Mouse (Mus musculus): ENCODE measurements around the gene Rbm43.

The Rbm43 gene

DNA sequence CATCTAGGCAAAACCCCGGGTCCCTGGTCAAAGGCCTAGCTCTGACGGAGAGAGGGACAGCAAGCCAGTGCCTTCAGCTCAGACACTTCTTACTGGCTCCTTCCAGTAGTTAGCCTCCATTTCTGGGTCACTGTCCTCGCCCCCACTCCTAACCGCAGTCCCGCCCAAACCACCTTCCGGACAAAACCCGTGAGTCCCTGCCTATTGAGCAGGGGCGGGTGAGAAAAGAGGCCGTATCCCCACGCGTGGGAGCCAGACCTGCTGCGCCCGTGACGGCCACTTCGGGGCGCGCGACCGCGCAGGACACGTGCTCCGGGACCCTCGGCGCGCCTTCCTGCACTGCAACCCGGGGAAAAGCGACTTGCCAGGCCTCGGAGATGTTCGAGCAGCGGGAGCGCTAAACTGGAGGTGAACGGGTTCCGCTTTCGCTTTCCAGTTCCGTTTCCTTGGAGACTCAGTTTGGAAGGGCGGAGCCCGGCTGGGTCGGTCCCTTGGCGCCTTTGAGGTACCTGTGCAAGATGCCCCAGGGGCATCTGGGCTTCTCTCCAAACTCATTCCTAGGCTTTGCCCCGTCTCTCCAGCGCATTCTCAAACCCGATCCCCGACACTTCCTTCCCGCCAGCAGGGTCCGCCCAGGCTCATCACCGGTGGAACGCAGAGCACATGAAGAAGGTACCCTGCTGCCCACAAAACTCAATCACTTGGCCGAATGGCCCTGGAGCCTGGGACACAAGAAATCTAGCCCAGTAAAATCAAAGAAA is at the start of gene Rbm43:
Gene Rbm43 (minus strand): TSS at position 590 of the 761 bp plus-strand sequence.
- peak; percentile 45 for DNase-seq (ENCODE audit: low spot score)

DNA sequence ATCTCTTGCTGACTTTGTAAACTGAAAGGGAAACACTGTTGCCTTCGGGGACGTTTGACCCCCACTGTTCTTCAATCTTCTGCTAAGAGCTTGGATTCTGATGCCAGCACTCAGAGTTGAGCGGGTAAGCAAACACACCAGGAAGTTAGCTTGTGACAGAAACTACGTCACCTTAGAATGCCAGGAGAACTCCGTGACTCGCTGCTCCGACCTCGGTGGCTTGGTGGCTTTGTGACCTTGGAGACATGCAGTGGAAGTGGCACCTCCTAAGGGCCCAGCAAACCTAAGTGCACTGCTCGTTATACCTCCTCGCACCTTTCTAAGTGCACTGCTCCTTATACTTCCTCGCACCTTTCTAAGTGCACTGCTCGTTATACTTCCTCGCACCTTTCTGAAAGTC is 47.3 kb upstream of the Rbm43 start:
- DNase-seq (ENCODE audit: low spot score) = no peak

DNA sequence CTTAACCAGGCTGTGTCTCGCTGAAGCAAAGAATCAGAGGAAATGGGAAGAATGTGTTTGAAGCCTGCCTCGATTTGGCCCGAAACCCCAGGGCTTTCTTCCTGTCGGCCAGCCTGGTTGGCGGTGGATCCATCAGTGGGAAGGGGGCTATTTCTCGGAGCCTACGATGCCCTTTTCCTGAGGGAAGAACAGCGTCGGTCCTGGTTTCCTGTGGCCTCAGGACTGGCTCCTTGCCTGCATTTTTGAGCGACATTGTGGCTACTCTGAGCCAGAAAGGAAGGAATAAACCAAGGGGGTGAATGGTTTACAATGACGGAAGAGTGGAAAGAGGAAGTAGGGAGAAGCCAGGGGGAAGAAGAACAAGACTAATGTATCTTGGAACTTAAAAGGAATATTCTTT is 46.7 kb upstream of the Rbm43 start:
- DNase-seq (ENCODE audit: low spot score) = no peak

DNA sequence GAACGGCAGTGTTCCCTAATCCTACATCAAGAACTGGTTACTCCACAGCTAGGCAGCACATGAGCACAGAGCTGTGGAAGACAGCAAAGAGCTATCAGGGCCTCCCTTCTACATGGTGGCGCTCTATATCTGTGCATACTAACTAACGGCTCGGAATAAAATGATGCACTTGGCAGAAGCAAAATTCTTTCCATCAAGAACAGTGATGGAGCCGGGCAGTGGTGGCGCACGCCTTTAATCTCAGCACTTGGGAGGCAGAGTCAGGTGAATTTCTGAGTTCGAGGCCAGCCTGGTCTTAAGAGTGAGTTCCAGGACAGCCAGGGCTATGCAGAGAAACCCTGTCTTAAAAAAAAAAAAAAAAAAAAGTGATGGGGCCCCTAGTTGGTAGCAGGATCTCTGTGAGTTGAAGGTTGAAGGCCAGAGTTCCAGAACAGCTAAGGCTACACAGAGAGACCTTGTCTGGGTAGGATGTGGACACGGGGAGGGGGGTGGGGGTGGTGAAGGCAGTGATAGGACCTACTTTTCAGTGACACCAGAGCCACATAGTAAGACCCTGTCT is 38.5 kb upstream of the Rbm43 start, which contains the start of gene Nmi:
Gene Nmi (minus strand): TSS at position 85 of the 559 bp plus-strand sequence.
- peak; percentile 9 for DNase-seq (ENCODE audit: low spot score)

DNA sequence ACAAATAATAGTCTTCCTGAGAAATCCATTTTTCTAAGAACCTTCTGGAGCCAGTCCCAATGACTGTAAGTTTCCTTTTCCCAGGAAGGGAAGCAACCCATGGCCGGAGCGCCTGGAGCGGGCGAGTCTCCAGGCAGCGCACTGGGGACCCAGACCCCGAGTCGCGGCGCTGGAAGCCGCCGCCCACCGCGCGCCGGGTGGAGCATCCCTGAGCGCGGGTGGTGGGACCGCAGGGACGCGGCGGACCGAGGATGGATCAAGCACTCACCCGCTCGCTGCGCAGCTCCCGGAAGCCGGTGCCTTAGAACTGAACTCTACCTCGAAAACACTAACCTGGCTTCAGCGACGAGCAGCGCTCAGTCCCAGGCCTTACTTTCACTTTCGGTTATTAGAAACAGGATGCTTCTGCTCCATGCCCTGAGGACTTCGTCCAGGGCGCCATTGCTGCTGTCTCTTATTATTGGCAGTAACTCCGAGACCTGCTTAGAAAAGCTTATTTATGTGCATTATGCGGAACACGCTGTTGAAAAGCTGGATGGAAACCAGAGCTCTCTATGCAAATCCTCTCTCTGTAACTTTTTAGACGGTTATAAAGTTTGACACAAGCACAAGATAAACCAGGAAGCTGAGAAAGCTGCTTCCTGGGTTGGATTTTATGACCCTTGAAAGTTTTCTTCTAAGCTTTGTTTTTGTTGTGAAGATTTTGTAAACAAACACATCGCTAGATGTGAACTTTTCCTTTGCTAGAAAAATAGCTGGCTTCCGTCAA is 37.9 kb upstream of the Rbm43 start:
- peak; percentile 4 for DNase-seq (ENCODE audit: low spot score)

DNA sequence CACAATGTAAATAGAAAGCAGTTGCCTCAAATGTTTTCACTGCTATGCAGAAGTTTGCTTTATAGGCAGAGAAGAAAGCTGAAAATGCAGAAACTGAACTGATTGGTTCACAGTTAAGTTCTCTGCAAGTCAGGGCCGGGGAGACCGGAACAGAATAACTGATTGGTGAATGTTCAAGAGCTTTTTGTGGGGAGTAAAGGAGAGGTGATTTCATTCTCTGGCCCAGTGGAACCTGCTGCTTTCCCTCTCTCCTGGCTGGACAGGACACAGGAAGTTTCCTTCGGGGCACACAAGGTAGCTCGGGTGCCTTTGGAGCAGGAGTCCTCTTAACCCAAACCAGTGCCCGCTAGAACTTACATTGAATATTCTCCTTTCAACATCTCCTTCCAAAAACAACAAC is 37.2 kb upstream of the Rbm43 start:
- DNase-seq (ENCODE audit: low spot score) = no peak

DNA sequence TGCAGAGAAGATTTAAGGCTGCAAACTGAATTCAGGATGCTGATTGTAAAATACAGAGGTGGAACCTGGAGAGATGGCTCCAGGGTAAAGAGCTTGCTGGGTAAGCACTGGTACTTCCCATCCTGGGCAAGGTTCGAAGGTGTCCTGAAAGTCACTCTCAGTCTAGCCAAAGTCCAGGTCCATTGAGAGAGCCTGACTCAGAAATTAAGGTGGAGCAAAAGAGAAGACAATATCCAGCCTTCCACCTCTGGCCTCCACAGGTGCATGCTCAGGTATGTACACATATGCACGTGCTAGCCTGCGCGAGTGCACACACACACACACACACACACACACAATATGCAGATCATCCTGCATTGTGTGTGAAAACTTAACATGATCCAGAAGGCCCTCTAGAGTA is 35.9 kb upstream of the Rbm43 start:
- DNase-seq (ENCODE audit: low spot score) = no peak

DNA sequence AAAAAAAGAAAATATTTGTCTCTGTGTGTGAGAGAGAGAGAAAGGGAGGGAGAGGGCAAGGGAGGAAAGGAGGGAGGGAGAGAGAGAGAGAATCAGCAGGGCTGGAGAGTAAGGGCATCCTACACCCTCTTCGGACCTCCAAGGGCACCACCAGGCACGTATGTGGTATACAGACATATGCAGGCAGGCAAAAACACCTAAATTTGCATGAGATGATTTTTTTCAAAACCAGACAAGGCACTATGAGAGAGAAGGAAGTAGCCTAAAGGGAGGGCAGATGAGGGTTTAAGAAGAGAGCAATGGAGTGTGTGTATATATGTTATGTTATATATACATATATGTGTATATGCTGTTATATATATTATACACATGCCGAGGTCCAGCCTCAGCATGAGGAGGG is 32.3 kb upstream of the Rbm43 start:
- no peak for DNase-seq (ENCODE audit: low spot score)

DNA sequence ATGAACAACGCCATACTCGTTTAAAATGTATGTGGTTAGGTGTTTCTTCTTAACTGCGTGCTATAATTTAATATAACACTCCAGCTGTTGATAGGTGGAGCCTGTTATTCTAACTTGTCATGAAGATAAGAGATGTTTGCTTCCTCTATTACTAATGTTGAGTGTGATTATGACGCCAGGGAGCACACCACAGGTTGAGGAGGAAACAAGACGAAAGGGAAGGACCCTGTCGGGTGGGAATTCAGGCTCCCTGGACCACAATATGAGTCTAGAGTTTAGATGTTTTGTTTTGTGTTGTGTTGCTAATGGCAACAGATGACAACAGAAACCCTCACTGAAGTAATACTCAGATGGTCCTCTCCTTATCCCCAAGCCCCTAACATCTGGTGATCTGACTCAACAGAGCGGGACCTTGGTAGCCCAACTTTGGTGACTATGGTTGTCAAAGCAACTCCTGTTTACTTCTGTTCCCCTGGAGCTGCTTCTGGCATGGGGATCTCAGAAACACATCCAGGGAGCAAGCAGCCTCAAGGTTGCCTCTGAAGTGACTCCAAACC is 18.8 kb upstream of the Rbm43 start:
- no peak for DNase-seq (ENCODE audit: low spot score)

DNA sequence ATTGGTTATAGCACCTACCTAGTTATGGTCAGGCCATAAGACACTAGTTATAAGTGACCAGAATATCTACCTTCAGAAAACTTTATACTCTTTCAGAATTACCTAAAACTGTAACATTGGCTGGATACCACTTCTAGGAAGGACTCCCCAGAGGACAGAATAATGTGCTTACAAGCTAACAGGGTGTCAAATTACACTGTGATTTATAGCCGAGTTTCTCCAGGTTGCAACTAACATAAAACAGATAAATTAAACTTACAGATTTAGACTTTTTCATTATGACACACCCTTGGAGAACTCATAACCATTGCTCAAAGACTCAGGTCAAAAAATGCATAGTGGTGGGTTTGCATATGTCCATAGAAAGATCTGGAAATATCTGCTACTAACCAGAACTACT is 15.9 kb upstream of the Rbm43 start:
- no peak for DNase-seq (ENCODE audit: low spot score)

DNA sequence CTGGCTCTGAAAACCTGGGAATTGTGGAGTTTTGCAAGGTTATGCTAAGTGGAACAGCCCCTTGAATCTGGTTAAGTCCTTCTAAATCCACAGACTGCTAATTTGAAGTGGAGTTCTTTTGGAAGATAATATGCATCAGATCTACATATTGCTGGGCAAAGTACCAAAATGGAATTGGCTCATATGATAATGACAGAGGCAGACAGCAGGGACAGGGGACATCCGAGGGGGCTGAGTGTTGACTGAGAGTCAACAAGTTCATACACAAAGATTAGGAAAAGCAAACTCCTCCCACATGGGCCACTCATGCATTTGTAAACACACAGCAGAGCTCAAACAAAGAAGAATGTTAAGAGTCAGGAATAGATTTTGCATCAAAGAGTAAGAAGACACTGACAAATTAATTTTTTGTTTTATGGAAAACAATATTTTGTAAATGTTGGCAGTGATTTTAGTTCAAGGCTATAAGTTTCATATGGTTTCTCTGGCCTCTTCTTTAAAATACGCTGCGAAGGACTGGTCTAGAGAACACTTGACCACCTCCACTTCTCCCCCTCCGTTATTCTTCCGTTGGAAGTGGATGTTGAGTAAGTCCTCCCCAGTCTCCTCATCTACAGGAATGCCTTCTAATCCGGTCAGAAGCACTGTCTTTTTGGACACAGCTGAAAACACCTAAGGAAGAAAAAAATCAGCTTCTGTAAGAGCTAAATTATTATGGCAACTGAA is 13.3 kb upstream of the Rbm43 start:
- no peak for DNase-seq (ENCODE audit: low spot score)

DNA sequence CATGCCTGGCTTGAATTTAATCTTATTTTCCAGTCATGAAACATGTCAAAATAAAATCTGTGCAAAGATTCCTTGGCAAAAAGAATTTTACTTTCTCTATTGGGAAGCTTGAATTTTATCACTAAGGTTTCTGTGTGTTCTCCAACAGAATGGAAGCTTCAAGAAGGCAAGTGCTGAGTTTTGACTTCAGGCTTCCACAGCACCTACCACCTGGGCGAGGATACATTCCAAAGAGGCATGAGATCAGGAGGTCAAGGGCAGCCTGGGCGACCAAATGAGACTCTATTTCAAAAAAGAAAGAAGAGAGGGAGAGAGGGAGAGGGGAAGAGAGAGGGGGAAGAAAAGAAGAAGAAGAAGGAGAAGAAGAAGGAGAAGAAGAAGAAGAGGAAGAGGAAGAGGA is 10.8 kb upstream of the Rbm43 start:
- DNase-seq (ENCODE audit: low spot score) = no peak

DNA sequence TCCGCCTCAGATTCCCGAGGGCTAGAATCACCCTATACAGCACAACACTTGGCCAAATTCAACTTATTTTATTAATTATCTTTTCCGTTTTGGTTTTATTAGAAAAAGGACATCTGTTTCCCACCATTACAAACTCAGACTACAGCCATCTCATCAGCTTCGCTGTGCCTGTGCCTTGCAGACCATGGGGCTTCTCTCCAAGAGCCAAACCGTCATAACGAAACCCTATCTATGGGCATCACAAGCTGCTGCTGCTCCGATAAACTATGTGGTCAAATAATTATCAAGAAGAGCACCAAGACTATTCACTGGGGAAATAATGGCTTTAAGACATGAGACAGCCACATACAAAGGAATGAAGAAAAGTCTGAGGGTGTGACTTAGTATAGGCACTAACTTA is 6.9 kb upstream of the Rbm43 start:
- no peak for DNase-seq (ENCODE audit: low spot score)

DNA sequence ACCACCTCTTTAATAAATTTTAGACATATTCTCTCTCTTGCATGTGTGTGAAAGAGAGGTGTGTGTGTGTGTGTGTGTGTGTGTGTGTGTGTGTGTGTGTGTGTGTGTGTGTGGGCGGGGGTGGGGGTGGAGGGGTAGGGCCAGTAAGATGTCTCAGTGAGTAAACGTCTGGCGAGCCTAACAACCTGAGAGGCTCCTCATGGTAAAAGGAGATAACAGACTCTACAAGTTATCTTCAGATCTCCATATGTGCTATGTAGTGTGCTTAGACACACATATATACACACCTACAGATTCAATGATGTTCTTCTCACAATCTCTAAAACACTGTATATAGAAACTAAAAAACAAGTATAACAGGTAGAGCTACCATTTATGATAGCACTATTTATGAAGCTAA is 3.8 kb upstream of the Rbm43 start:
- no peak for DNase-seq (ENCODE audit: low spot score)

DNA sequence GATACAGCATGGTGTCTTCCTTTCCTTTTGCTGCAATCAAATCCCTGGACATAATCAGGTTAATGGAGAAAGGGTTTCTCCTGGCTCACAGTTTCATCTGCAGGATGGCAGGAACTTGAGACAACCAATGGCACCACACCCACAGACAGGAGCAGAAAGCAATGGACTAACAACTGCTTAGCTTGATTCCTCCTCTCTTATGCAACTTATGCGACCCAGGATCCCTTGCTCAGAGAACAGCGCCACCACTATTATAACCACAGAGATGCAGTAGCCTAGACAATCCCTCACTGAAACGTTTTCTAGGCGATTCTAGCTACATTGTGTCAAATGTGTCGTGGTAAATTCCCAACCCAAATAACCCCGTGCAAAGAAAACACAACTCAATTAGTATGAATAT is 2.0 kb upstream of the Rbm43 start:
- no peak for DNase-seq (ENCODE audit: low spot score)

DNA sequence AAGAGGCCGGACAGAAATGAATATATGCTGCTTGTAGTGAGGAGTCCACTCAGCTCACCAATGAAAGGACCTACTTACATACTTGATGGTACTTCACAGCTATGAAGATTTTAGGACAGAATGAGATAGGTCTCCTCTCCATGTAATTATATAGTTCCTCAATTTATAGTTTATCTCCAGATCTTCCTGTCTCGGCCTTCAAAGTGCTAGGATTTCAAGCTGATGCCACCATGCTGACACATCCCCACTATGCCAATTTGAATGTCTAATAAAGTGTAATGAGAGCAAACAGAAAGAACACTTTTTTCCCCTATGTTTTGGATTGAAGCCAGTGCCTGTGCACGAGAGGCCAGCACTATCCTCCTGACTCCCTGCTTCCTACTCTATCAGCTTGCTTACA is 1.6 kb upstream of the Rbm43 start:
- no peak for DNase-seq (ENCODE audit: low spot score)

DNA sequence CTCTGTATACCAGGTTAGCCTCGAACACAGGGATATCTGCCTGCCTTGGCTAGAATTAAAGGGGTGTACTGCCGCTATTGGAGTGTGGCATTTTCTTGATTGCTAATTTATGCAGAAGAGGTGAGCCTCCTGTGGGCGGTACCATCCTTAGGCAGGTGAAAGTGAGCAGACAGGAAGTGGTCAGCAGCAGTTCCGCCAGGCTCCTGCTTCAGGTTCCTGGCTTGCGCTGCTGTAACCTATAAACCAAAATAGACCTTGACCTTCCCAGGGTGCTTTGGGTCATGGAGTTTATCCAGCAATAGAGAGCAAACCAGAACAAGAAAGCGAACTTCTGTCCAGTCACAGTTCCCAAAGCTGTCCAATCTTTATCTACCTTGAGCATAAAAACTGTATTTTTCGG is 958 bp upstream of the Rbm43 start:
- no peak for DNase-seq (ENCODE audit: low spot score)

DNA sequence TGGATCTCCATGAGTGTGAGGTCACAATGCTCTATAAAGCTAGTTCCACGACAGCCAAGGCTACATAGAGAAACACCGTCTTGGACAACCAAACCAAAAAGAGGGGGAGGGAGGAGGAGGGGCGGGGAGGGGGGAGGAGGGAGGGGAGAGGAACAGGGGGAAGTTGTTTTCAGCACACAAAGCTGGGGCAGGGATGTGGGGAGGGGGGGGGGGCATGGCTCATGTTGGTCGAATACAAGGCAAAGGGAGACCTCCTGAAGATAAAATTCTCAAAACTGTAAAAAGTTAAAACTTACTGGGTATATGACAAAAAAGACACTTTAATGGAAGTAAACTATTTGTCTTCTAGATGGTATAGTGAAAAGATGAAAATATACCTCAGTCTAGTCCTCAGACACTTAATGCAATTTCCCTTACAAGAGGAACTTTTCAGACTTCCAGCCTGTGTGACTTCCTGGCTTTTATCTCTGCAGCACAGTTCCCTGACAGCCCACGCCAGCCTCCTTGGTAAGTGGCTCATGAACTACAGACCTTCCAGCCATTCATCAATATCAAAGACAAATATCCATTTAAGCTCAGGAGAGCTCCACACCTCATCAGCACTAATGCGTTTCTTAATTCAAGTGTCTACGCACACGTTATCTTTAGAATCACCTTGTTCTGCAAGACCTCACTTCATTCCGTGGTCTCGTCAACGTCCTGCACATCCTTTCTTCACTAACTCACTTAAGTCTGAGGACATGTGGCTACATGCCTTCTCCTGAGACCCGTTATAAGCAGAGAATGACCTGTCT is 1.4 kb downstream of the Rbm43 start:
- no peak for DNase-seq (ENCODE audit: low spot score)

DNA sequence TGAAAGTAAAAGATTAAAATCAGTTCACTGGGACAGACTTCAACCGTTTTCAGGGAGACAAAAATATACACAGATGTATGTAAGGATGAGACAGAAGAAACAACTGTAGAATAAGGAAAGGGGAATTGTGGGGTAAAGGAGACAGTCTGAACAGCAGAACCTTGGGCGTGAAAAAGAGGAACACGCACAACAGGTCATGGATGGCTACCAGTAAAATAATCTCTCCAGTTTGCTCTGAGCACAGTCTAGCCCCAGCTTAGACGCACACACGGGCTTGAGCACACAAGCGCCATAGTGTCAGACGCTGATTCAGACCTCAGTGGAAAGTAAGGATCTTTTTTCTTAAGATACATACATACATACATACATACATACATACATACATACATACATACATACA is 3.7 kb downstream of the Rbm43 start:
- no peak for DNase-seq (ENCODE audit: low spot score)

DNA sequence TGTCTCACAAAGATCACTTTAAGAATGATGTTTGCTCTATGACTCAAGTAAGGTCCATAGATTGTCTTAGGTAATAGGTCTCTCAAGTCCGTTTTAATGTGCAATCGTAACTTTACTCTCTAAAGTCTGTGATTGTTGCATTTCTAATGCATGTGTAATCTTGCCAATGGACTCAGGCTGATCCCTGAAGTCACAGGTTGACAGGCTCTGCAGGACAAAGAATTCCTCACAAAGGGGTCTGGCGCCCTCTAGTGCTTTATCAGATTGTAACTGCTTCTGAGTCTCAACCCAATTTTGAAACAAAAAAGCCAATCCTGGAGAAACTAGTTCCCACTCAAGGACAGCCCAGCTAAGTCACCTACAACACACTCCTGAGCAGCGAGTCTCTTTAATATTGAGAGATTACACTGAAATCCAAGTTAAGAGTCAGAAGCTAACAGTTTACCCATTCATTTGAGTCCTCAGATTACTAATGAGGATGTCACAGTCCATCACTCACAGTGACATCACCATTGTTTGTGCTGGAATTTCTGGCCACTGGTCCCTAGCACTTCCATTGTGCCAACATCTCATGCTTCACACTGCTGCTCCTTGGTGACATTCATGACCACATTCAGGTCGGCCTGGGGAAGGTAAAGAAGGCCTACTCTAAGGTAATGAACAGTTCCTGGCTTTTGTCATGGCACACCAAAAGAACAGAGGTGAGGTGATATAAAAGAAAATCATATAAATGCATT is 19.9 kb downstream of the Rbm43 start:
- DNase-seq (ENCODE audit: low spot score) = peak; percentile 50

DNA sequence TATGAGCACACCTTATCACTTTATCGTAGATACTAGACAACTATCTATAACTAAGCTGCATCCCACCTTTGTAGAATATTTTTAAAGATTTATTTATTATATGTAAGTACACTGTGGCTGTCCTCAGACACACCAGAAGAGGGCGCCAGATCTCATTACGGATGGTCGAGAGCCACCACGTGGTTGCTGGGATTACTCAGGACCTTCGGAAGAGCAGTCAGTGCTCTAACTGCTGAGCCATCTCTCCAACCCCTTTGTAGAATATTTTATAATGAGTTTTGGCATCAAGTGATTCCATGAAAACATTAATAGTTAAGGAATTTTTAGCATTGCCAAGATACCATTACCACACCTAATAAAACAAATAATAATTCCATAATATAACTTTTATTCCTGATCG is 20.4 kb downstream of the Rbm43 start:
- no peak for DNase-seq (ENCODE audit: low spot score)

Data from left cerebral cortex, adult 11 months (tissue).